Mouse (Mus musculus) forebrain, postnatal 0 days (tissue): ENCODE results near the gene Daam1. TPM values are rescaled to one million over a fixed set of nuclear protein-coding genes. Genes with fewer than 3 reads are reported as not detected.
A peak's percentile ranks its signal among the peaks of the same experiment; 100 is the strongest.

ENCODE experiments used
- ATAC-seq: fragments of 200-750 bp; cut with Nextera tagmentation; 2 replicates; pipeline ENCODE4 v1.8.0; 2017; ENCODE audit warnings: mild to moderate bottlenecking, moderate library complexity
- DNase-seq: peaks from one replicate; pipeline ENCODE4 v3.0.0-alpha.2; 2015
- H3K27ac ChIP-seq: fragments of 300-500 bp; sonication (generic); 2 replicates; pipeline ENCODE4 v1.5.1; 2014; ENCODE audit warnings: low read depth, mild to moderate bottlenecking, antibody characterized with exemption, low read length, moderate library complexity, mixed read lengths
- H3K27me3 ChIP-seq: fragments of 300-500 bp; sonication (generic); 2 replicates; pipeline ENCODE4 v1.6.1; 2014; ENCODE audit warnings: mild to moderate bottlenecking, low read length, mixed read lengths; ENCODE audit not compliant: insufficient read depth
- H3K36me3 ChIP-seq: fragments of 300-500 bp; sonication (generic); 2 replicates; pipeline ENCODE4 v1.6.1; 2014; ENCODE audit warnings: mild to moderate bottlenecking, moderate library complexity; ENCODE audit not compliant: insufficient read depth
- H3K4me1 ChIP-seq: fragments of 300-500 bp; sonication (generic); 2 replicates; pipeline ENCODE4 v1.6.1; 2014; ENCODE audit warnings: antibody characterized with exemption; ENCODE audit not compliant: insufficient read depth
- H3K4me2 ChIP-seq: fragments of 300-500 bp; sonication (generic); 2 replicates; pipeline ENCODE4 v1.6.1; 2014; ENCODE audit warnings: low read depth, mild to moderate bottlenecking, moderate library complexity
- H3K4me3 ChIP-seq: fragments of 300-500 bp; sonication (generic); 2 replicates; pipeline ENCODE4 v1.5.1; 2014; ENCODE audit warnings: low read depth, low read length, mixed read lengths
- H3K9ac ChIP-seq: fragments of 300-500 bp; sonication (generic); 2 replicates; pipeline ENCODE4 v1.6.1; 2014; ENCODE audit warnings: mild to moderate bottlenecking
- H3K9me3 ChIP-seq: fragments of 300-500 bp; sonication (generic); 2 replicates; pipeline ENCODE4 v1.6.1; 2016; ENCODE audit warnings: low read length
- CTCF ChIP-seq: sonication (generic); IDR thresholded peaks from 2 replicates; pipeline ENCODE4 v1.5.1; 2016; ENCODE audit warnings: antibody characterized with exemption, control low read depth, low read depth
- WGBS: fragments of 180-500 bp; shearing (Covaris S2); extraction: QIAGEN DNeasy Blood & Tissue Kit; methylation state at CpG from one replicate; pipeline ENCODE4 v1.1.7; 2014; 5-methylcytosine and 5-hydroxymethylcytosine counted together
- polyA plus RNA-seq: library from polyadenylated mRNA; unstranded; fragments of >200 nt; fragmentation: Nextera tagmentation; extraction: Ambion mirVana; gene quantifications from 2 replicates; pipeline ENCODE4 v1.2.1, GENCODE M21; 2015
- total RNA-seq: library from RNA; depleted of rRNA; stranded (reverse); fragments of >200 nt; gene quantifications from 2 replicates; pipeline ENCODE4 v1.2.3, GENCODE M21; 2014

The Daam1 gene
- total and polyA plus RNA-seq, 2 experiments from 2014 or later, result 25.2 to 93.6 TPM

DNA sequence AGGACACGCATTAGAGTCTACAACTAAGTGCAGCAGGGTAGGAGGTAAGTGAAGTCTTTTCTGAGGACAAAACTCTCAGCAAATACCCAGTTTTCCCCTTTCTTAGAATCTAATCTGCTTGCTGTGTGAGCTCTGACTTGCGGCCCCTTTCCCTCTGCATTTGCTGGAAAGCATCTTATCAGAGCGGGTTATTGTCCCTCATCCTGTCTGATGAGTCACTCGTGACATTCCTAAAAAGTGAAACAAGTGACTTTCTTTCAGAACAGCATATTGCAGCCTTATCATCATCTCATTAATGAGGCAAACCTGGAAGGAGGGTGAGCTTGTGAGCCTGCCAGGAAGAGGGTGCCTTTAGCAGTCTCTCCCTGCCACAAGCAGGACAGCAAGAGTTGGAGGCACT is 68.7 kb downstream of the Daam1 start:
- H3K36me3 ChIP-seq, result peaks cover 25% of the 10 kb centered on the region
- no peak overlapping the region for H3K9ac ChIP-seq
- ATAC-seq (no peak), DNase-seq (no peak)
- no peak overlapping the region for H3K27ac ChIP-seq
- H3K9me3 ChIP-seq, result no peaks in the 10 kb centered on the region
- no peaks in the 10 kb centered on the region for H3K27me3 ChIP-seq
- H3K4me3 ChIP-seq, result no peak overlapping the region
- 84% methylated on average over 4 of the region's 4 CpGs for WGBS
- no peak for TF ChIP-seq CTCF
- no peaks in the 10 kb centered on the region for H3K4me1 ChIP-seq
- no peak overlapping the region for H3K4me2 ChIP-seq

DNA sequence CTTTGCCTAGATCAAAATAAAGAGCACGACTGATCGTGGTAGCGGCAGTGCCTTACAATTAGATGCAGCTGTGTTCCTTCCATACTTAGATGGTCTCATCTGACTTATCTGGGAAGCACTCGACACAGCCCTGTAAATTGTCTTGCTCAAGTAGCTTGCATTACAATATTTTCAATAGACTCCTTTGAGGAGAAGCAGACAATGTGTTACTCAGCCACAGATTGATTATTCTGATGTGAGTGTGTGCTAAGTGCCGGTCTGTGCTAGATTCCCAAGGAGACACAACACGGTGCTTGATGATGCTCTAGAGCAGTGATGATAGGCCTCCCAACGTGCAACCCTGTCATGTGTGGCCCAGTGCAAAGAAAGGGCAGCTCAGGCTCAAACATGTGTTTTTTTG is 70.3 kb downstream of the Daam1 start:
- Histone ChIP-seq H3K27ac (no peak overlapping the region), H3K4me3 (no peak overlapping the region), H3K4me1 (0 out of 2 replicates have a peak, but pooled peaks cover 2% of the 10 kb centered on the region), H3K9ac (no peak overlapping the region), H3K4me2 (no peak overlapping the region), H3K36me3 (peaks cover 20% of the 10 kb centered on the region), H3K9me3 (no peaks in the 10 kb centered on the region), H3K27me3 (no peaks in the 10 kb centered on the region)
- TF ChIP-seq CTCF, result no peak
- ATAC-seq (peak; percentile 44; the same call in 1 of the 2 replicates), DNase-seq (no peak)
- WGBS, result 54% methylated on average over 7 of the region's 7 CpGs

DNA sequence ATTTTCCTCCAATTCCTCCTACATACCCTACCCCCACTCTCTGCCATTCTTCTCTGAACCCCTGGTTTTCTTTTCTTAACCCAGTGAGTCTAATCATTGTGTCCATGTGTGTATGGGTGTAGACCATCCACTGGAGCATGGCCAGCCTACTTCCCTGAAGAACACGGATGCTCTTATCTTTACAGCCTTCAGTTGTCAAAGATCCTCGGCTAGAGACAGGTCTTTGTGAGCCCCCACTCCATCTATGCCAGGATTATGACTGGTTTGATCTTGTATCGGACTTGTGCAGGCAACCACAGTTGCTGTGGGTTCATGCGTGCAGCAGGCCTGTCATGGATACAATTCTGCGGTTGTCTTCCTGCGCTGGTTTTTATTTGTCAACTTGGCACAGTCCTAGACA is 71.0 kb downstream of the Daam1 start:
- no peak for TF ChIP-seq CTCF
- 0 out of 2 replicates have a peak, but pooled peaks cover 2% of the 10 kb centered on the region for H3K4me1 ChIP-seq
- no peaks in the 10 kb centered on the region for H3K9me3 ChIP-seq
- DNase-seq (no peak), ATAC-seq (no peak)
- 98% methylated on average over 6 of the region's 6 CpGs for WGBS
- H3K4me3 ChIP-seq, result no peak overlapping the region
- peaks cover 14% of the 10 kb centered on the region; the same call in 1 of the 2 replicates for H3K36me3 ChIP-seq
- H3K9ac ChIP-seq, result no peak overlapping the region
- H3K27me3 ChIP-seq, result no peaks in the 10 kb centered on the region
- no peak overlapping the region for H3K27ac ChIP-seq
- H3K4me2 ChIP-seq, result no peak overlapping the region

DNA sequence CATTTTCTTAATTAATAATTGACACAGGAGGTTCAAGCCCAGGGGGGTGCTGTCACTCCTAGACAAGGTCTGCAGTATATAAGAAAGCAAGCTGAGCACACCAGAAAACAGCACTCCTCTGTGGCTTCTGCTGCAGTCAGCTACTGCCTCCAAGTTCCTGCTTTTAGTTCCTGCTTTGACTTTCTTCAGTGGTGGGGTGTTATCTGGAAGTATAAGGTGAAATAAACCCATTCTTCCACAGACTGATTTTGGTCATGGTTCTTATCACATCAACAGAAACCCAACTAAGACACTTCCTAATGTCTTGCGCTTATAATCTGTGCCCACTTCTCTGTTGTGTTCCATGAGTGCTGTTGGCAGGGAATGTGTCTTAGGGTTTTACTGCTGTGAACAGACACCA is 71.4 kb downstream of the Daam1 start:
- H3K4me3 ChIP-seq, result no peak overlapping the region
- no peaks in the 10 kb centered on the region for H3K27me3 ChIP-seq
- H3K9me3 ChIP-seq, result no peaks in the 10 kb centered on the region
- no peak overlapping the region for H3K27ac ChIP-seq
- H3K4me2 ChIP-seq, result no peak overlapping the region
- peaks cover 11% of the 10 kb centered on the region; the same call in 1 of the 2 replicates for H3K36me3 ChIP-seq
- DNase-seq, result no peak
- no peak overlapping the region for H3K9ac ChIP-seq
- no peak for ATAC-seq
- WGBS, result 100% methylated on average over 1 of the region's 1 CpGs
- H3K4me1 ChIP-seq, result 0 out of 2 replicates have a peak, but pooled peaks cover 2% of the 10 kb centered on the region
- TF ChIP-seq CTCF, result no peak

DNA sequence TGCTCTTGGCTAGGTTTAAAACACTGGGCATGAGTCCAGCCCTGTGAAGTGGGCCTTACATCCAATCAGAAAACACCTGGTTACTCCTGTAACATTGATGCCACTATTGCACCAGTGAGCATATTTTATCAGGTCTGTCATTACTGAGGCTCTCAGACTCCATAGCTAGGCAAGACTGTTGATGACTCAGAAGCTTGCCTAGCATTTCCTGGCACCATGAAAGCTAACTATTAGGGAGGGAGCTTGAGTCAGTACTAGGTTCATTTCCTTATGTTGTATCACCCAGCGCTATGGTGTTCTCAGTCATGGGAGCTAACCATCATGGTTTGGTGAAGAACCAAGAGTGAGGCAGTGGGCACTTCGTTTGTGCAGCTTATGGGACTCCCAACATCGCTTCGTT is 72.3 kb downstream of the Daam1 start:
- Histone ChIP-seq H3K27me3 (no peaks in the 10 kb centered on the region), H3K36me3 (peaks cover 6% of the 10 kb centered on the region; the same call in 1 of the 2 replicates), H3K4me1 (0 out of 2 replicates have a peak, but pooled peaks cover 2% of the 10 kb centered on the region), H3K27ac (no peak overlapping the region), H3K4me3 (no peak overlapping the region), H3K9me3 (no peaks in the 10 kb centered on the region), H3K9ac (no peak overlapping the region), H3K4me2 (no peak overlapping the region)
- WGBS, result 94% methylated on average over 4 of the region's 4 CpGs
- ATAC-seq (no peak), DNase-seq (no peak)
- no peak for TF ChIP-seq CTCF

DNA sequence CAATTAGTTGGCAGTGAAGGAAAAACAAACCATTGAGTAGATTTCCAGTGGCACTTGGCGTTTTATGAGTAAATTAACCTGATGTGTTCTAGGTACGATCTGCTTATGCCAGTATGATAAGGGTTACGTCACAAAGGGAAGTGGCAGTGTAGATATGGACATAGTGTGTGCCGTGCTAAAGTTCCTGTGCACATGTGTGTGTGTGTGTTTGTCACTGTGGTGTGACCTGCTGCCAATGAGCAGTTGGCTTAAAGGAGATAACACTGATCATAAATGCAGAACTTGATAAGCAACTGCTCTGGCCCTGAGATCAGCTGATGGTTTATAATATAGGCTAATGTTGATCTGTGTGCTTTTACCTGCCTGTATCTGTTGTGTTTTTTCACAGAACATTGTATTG is 73.4 kb downstream of the Daam1 start:
- H3K4me1 ChIP-seq, result 0 out of 2 replicates have a peak, but pooled peaks cover 2% of the 10 kb centered on the region
- WGBS, result 88% methylated on average over 4 of the region's 4 CpGs
- ATAC-seq (no peak), DNase-seq (no peak)
- peaks cover 6% of the 10 kb centered on the region; the same call in 1 of the 2 replicates for H3K36me3 ChIP-seq
- H3K4me2 ChIP-seq, result no peak overlapping the region
- H3K27me3 ChIP-seq, result no peaks in the 10 kb centered on the region
- no peak overlapping the region for H3K27ac ChIP-seq
- no peaks in the 10 kb centered on the region for H3K9me3 ChIP-seq
- TF ChIP-seq CTCF, result no peak
- H3K9ac ChIP-seq, result no peak overlapping the region
- H3K4me3 ChIP-seq, result no peak overlapping the region

DNA sequence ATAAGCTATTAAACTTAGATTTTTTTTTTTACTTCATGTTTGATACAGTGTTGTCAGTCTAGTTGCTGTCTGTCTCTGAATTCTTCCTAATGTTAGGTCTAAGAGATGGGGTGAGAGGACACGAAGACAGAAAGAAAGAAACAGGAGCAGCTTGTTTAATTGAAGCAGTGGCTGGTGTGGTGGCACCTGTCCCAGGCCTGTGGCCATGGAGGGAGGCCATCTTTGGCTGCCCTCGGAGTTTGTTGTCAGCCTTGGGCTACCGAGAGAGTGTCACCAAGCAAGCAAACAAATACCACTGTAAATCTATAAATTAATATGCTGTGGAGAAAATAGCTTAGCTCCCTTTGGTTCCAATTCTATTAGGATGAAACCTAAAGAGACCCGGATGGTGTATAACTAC is 74.0 kb downstream of the Daam1 start:
- Histone ChIP-seq H3K4me3 (no peak overlapping the region), H3K9me3 (no peaks in the 10 kb centered on the region), H3K4me2 (no peak overlapping the region), H3K27me3 (no peaks in the 10 kb centered on the region), H3K9ac (no peak overlapping the region), H3K36me3 (peaks cover 6% of the 10 kb centered on the region; the same call in 1 of the 2 replicates), H3K27ac (no peak overlapping the region), H3K4me1 (0 out of 2 replicates have a peak, but pooled peaks cover 2% of the 10 kb centered on the region)
- TF ChIP-seq CTCF, result no peak
- ATAC-seq (no peak), DNase-seq (no peak)
- 66% methylated on average over 4 of the region's 4 CpGs for WGBS
